23 mouse cellular contexts compared by ENCODE assay signal in the genomic region with DNA sequence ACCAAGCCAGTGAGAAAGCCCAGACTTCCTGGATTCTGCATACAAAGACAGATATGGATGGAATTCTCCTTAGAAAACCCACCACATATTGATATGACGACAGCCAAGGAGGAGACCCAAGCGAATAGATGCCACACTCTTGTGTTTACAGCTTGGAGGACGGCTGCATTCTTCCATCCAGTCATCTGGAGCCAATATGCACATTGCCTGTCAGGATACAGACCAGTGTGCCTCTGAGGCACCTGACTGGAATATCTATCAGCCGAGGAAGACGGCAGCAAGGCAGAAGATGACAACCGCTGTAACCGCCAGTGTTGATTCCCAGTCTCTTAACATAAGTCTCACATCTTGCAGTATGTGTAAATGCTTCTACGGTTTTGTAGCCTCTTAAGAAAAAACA.
DNase-seq lines count a peak whose midpoint lies in the region; ATAC-seq lines count a peak whose summit lies in the region.
"Had no signal": no experiment of that assay in that cellular context is flagged by ENCODE, and none has a peak within 500 bp of the region (broad histone marks: within the 10 kb centered on the region; RNA-seq: fewer than 3 reads in every experiment).

No protein-coding gene starts in this region.

- H3K9ac ChIP-seq in hindbrain, embryonic 13.5 days, result no peak overlapping the region
- no peak overlapping the region for H3K9ac ChIP-seq in hindbrain, embryonic 16.5 days (ENCODE audit: low read depth, low read length)
- H3K9ac ChIP-seq in midbrain, embryonic 13.5 days (replicated peaks), result no peak overlapping the region
- no peak overlapping the region for H3K9ac ChIP-seq in midbrain, embryonic 16.5 days (ENCODE audit: low read depth, low read length)
- no peak overlapping the region for H3K9ac ChIP-seq in hindbrain, embryonic 15.5 days
- H3K9ac ChIP-seq in midbrain, embryonic 15.5 days, result no peak overlapping the region
- H3K9ac ChIP-seq: forebrain, embryonic 13.5 days; heart, embryonic 13.5 days had no signal

- H3K9me3 ChIP-seq in hindbrain, embryonic 13.5 days, result no peaks in the 10 kb centered on the region
- no peaks in the 10 kb centered on the region for H3K9me3 ChIP-seq in hindbrain, embryonic 16.5 days (ENCODE audit: control insufficient read depth, low read length)
- no peaks in the 10 kb centered on the region for H3K9me3 ChIP-seq in midbrain, embryonic 13.5 days
- no peaks in the 10 kb centered on the region for H3K9me3 ChIP-seq in midbrain, embryonic 16.5 days (replicated peaks; ENCODE audit: control insufficient read depth, low read length, poor library complexity, severe bottlenecking)
- H3K9me3 ChIP-seq in hindbrain, embryonic 15.5 days, result no peaks in the 10 kb centered on the region
- H3K9me3 ChIP-seq in midbrain, embryonic 15.5 days, result no peaks in the 10 kb centered on the region

- H3K27ac ChIP-seq in hindbrain, embryonic 13.5 days, result peak overlapping the region; percentile 64; the same call in 1 of the 2 replicates
- H3K27ac ChIP-seq in hindbrain, embryonic 16.5 days (ENCODE audit: low read depth, low read length), result no peak overlapping the region
- peak overlapping the region; percentile 58; the same call in 1 of the 2 replicates for H3K27ac ChIP-seq in midbrain, embryonic 13.5 days
- H3K27ac ChIP-seq in midbrain, embryonic 16.5 days (ENCODE audit: low read length), result no peak overlapping the region
- peak overlapping the region; percentile 43 for H3K27ac ChIP-seq in hindbrain, embryonic 15.5 days (replicated peaks)
- H3K27ac ChIP-seq in midbrain, embryonic 15.5 days, result 0 out of 2 replicates have a peak overlapping the region, but pooled peaks have one; percentile 11
- H3K27ac ChIP-seq: forebrain, embryonic 10.5 days; forebrain, embryonic 13.5 days; heart, embryonic 13.5 days had no signal

- H3K4me3 ChIP-seq in hindbrain, embryonic 13.5 days, result no peak overlapping the region
- H3K4me3 ChIP-seq in hindbrain, embryonic 16.5 days (ENCODE audit: low read length), result no peak overlapping the region
- H3K4me3 ChIP-seq in midbrain, embryonic 13.5 days (replicated peaks), result no peak overlapping the region
- no peak overlapping the region for H3K4me3 ChIP-seq in midbrain, embryonic 16.5 days (ENCODE audit: low read depth, low read length)
- no peak overlapping the region for H3K4me3 ChIP-seq in hindbrain, embryonic 15.5 days
- H3K4me3 ChIP-seq in midbrain, embryonic 15.5 days, result no peak overlapping the region
- H3K4me3 ChIP-seq: forebrain, embryonic 10.5 days; forebrain, embryonic 13.5 days; heart, embryonic 13.5 days had no signal

- ATAC-seq in hindbrain, embryonic 13.5 days (ENCODE audit: low FRiP score), result no peak; the same call in 1 of the 2 replicates
- no peak; the same call in 1 of the 2 replicates for ATAC-seq in hindbrain, embryonic 16.5 days
- peak; percentile 47; the same call in 1 of the 2 replicates for ATAC-seq in midbrain, embryonic 13.5 days
- no peak for ATAC-seq in midbrain, embryonic 16.5 days
- peak; percentile 59; the same call in 1 of the 2 replicates for ATAC-seq in hindbrain, embryonic 15.5 days (ENCODE audit: low FRiP score, low read depth)
- ATAC-seq in midbrain, embryonic 15.5 days (replicated peaks), result 0 out of 2 replicates have a peak, but pooled peaks have one; percentile 34
- ATAC-seq: CD4-positive, CD25-positive, alpha-beta regulatory T cell, adult 4 months; forebrain, embryonic 13.5 days; forebrain, embryonic 16.5 days; intestine, embryonic 16.5 days had no signal

- no peak overlapping the region for H3K4me2 ChIP-seq in hindbrain, embryonic 13.5 days
- H3K4me2 ChIP-seq in hindbrain, embryonic 16.5 days (ENCODE audit: low read length), result no peak overlapping the region
- H3K4me2 ChIP-seq in midbrain, embryonic 13.5 days (replicated peaks), result no peak overlapping the region
- no peak overlapping the region for H3K4me2 ChIP-seq in midbrain, embryonic 16.5 days (ENCODE audit: low read length)
- peak overlapping the region; percentile 6; the same call in 1 of the 2 replicates for H3K4me2 ChIP-seq in hindbrain, embryonic 15.5 days
- no peak overlapping the region for H3K4me2 ChIP-seq in midbrain, embryonic 15.5 days
- H3K4me2 ChIP-seq: forebrain, embryonic 13.5 days; heart, embryonic 13.5 days had no signal

- H3K4me1 ChIP-seq in hindbrain, embryonic 13.5 days (replicated peaks), result peaks cover 15% of the 10 kb centered on the region
- no peaks in the 10 kb centered on the region for H3K4me1 ChIP-seq in hindbrain, embryonic 16.5 days (ENCODE audit: control insufficient read depth, insufficient read depth, low read depth, low read length)
- peaks cover 13% of the 10 kb centered on the region; the same call in 1 of the 2 replicates for H3K4me1 ChIP-seq in midbrain, embryonic 13.5 days (replicated peaks)
- peaks cover 4% of the 10 kb centered on the region; the same call in 1 of the 2 replicates for H3K4me1 ChIP-seq in midbrain, embryonic 16.5 days (ENCODE audit: control insufficient read depth, insufficient read depth, low read length)
- peaks cover 14% of the 10 kb centered on the region; the same call in 1 of the 2 replicates for H3K4me1 ChIP-seq in hindbrain, embryonic 15.5 days (replicated peaks)
- H3K4me1 ChIP-seq in midbrain, embryonic 15.5 days, result no peaks in the 10 kb centered on the region
- H3K4me1 ChIP-seq: forebrain, embryonic 10.5 days; forebrain, embryonic 13.5 days had no signal

- DNase-seq in urinary bladder, postnatal 25 days (ENCODE audit: low spot score), result no peak
- DNase-seq: adrenal gland, adult 2 months; adrenal gland, postnatal 25 days; cerebellum, adult 18-20 months; cerebellum, adult 9-10 months; cerebellum, postnatal 14 days; gastrocnemius, postnatal 10 days; heart, adult 18-20 months; heart, postnatal 14 days; heart, postnatal 4 days; kidney, adult 18-20 months had no signal

- no peaks in the 10 kb centered on the region for H3K27me3 ChIP-seq in hindbrain, embryonic 13.5 days
- H3K27me3 ChIP-seq in hindbrain, embryonic 16.5 days (replicated peaks; ENCODE audit: control insufficient read depth, insufficient read depth, low read length), result no peaks in the 10 kb centered on the region
- H3K27me3 ChIP-seq in midbrain, embryonic 13.5 days, result no peaks in the 10 kb centered on the region
- H3K27me3 ChIP-seq in midbrain, embryonic 16.5 days (ENCODE audit: control insufficient read depth, insufficient read depth, low read depth, low read length), result no peaks in the 10 kb centered on the region
- no peaks in the 10 kb centered on the region for H3K27me3 ChIP-seq in hindbrain, embryonic 15.5 days
- H3K27me3 ChIP-seq in midbrain, embryonic 15.5 days (replicated peaks), result no peaks in the 10 kb centered on the region
- H3K27me3 ChIP-seq: forebrain, embryonic 13.5 days; heart, embryonic 13.5 days had no signal

- WGBS in hindbrain, embryonic 13.5 days, result 68% methylated on average over 8 of the region's 8 CpGs
- WGBS in hindbrain, embryonic 16.5 days, result 56% methylated on average over 8 of the region's 8 CpGs
- WGBS in midbrain, embryonic 13.5 days, result 79% methylated on average over 8 of the region's 8 CpGs
- WGBS in midbrain, embryonic 16.5 days, result 69% methylated on average over 8 of the region's 8 CpGs
- 63% methylated on average over 8 of the region's 8 CpGs for WGBS in hindbrain, embryonic 15.5 days
- WGBS in midbrain, embryonic 15.5 days, result 70% methylated on average over 8 of the region's 8 CpGs

- H3K36me3 ChIP-seq in hindbrain, embryonic 13.5 days, result no peaks in the 10 kb centered on the region
- no peaks in the 10 kb centered on the region for H3K36me3 ChIP-seq in hindbrain, embryonic 16.5 days (ENCODE audit: control insufficient read depth, insufficient read depth, low read length)
- H3K36me3 ChIP-seq in midbrain, embryonic 13.5 days, result no peaks in the 10 kb centered on the region
- H3K36me3 ChIP-seq in midbrain, embryonic 16.5 days (ENCODE audit: control insufficient read depth, insufficient read depth, low read length), result no peaks in the 10 kb centered on the region
- H3K36me3 ChIP-seq in hindbrain, embryonic 15.5 days, result no peaks in the 10 kb centered on the region
- H3K36me3 ChIP-seq in midbrain, embryonic 15.5 days (replicated peaks), result no peaks in the 10 kb centered on the region
- H3K36me3 ChIP-seq: forebrain, embryonic 10.5 days; heart, embryonic 13.5 days had no signal

Comparison
In these comparisons a context has a peak if more than half of its experiments do, and no peak if none do; other contexts are left out.
1. ATAC-seq: peak in midbrain, embryonic 13.5 days (single experiment), hindbrain, embryonic 15.5 days (single experiment) and midbrain, embryonic 15.5 days (single experiment); none in hindbrain, embryonic 13.5 days (single experiment), hindbrain, embryonic 16.5 days (single experiment) and midbrain, embryonic 16.5 days (single experiment).
2. H3K27ac ChIP-seq: peak in hindbrain, embryonic 13.5 days (single experiment), midbrain, embryonic 13.5 days (single experiment), hindbrain, embryonic 15.5 days (single experiment) and midbrain, embryonic 15.5 days (single experiment); none in hindbrain, embryonic 16.5 days (single experiment) and midbrain, embryonic 16.5 days (single experiment).